Mouse (Mus musculus): ENCODE results near the gene Tex26. TPM values are rescaled to one million over a fixed set of nuclear protein-coding genes. Genes with fewer than 3 reads are reported as not detected.

Tex26 gene
- polyA plus RNA-seq, 1 experiment from 2014 or later, result 0.92 TPM

- no peaks in the 10 kb centered on the region for H3K9me3 ChIP-seq
- H3K36me3 ChIP-seq (replicated peaks), result no peaks in the 10 kb centered on the region
- peaks cover 11% of the 10 kb centered on the region for H3K4me1 ChIP-seq
- H3K27ac ChIP-seq, result peak overlapping the region; percentile 68
- H3K27me3 ChIP-seq (replicated peaks), result no peaks in the 10 kb centered on the region
- H3K4me2 ChIP-seq, result no peak overlapping the region; the same call in 1 of the 2 replicates
- H3K4me3 ChIP-seq, result no peak overlapping the region
- no peak for ATAC-seq (replicated peaks)
- no peak overlapping the region for H3K9ac ChIP-seq
- WGBS, result 49% methylated on average over 23 of the region's 23 CpGs
These were observed 64.1 kb downstream of the Tex26 start for GRCm38 (mm10) chr5:149503423-149504175.

GRCm38 (mm10) chr5:149504985-149505384, 65.5 kb downstream of the Tex26 start:
- Histone ChIP-seq H3K4me1 (peaks cover 11% of the 10 kb centered on the region), H3K27ac (no peak overlapping the region), H3K4me2 (no peak overlapping the region), H3K9ac (no peak overlapping the region), H3K4me3 (no peak overlapping the region), H3K27me3 (replicated peaks) (no peaks in the 10 kb centered on the region), H3K9me3 (no peaks in the 10 kb centered on the region), H3K36me3 (replicated peaks) (no peaks in the 10 kb centered on the region)
- 86% methylated on average over 8 of the region's 8 CpGs for WGBS
- ATAC-seq (replicated peaks), result no peak

GRCm38 (mm10) chr5:149506033-149506432, 66.6 kb downstream of the Tex26 start:
- H3K4me2 ChIP-seq, result no peak overlapping the region
- 95% methylated on average over 2 of the region's 2 CpGs for WGBS

GRCm38 (mm10) chr5:149508094-149509029, 68.9 kb downstream of the Tex26 start:
- H3K4me1 ChIP-seq, result peaks cover 10% of the 10 kb centered on the region
- no peak overlapping the region for H3K4me2 ChIP-seq
- H3K27ac ChIP-seq, result no peak overlapping the region
- no peak overlapping the region for H3K4me3 ChIP-seq
- H3K27me3 ChIP-seq (replicated peaks), result no peaks in the 10 kb centered on the region
- 82% methylated on average over 20 of the region's 20 CpGs for WGBS
- H3K9ac ChIP-seq, result no peak overlapping the region
- H3K9me3 ChIP-seq, result no peaks in the 10 kb centered on the region
- ATAC-seq (replicated peaks), result no peak
- no peaks in the 10 kb centered on the region for H3K36me3 ChIP-seq (replicated peaks)

More at GRCm38 (mm10) chr5:149506033-149506432, 66.6 kb downstream of the Tex26 start:
- Histone ChIP-seq H3K27ac (no peak overlapping the region), H3K4me3 (no peak overlapping the region), H3K27me3 (replicated peaks) (no peaks in the 10 kb centered on the region), H3K4me1 (peaks cover 11% of the 10 kb centered on the region), H3K36me3 (replicated peaks) (no peaks in the 10 kb centered on the region), H3K9ac (no peak overlapping the region), H3K9me3 (no peaks in the 10 kb centered on the region)
- ATAC-seq (replicated peaks), result no peak

- H3K4me1 ChIP-seq, result peaks cover 21% of the 10 kb centered on the region
- H3K36me3 ChIP-seq (replicated peaks), result no peaks in the 10 kb centered on the region
- no peak overlapping the region for H3K27ac ChIP-seq
- H3K27me3 ChIP-seq (replicated peaks), result no peaks in the 10 kb centered on the region
- no peaks in the 10 kb centered on the region for H3K9me3 ChIP-seq
- no peak overlapping the region for H3K9ac ChIP-seq
- WGBS, result 64% methylated on average over 13 of the region's 13 CpGs
- H3K4me2 ChIP-seq, result no peak overlapping the region
- no peak for ATAC-seq (replicated peaks)
- no peak overlapping the region for H3K4me3 ChIP-seq
These were observed 70.9 kb downstream of the Tex26 start for GRCm38 (mm10) chr5:149510323-149510722.

GRCm38 (mm10) chr5:149512695-149513094, 73.2 kb downstream of the Tex26 start:
- ATAC-seq (replicated peaks), result no peak
- Histone ChIP-seq H3K27me3 (replicated peaks) (no peaks in the 10 kb centered on the region), H3K27ac (no peak overlapping the region), H3K4me2 (no peak overlapping the region), H3K36me3 (replicated peaks) (no peaks in the 10 kb centered on the region), H3K9me3 (no peaks in the 10 kb centered on the region), H3K4me1 (peaks cover 24% of the 10 kb centered on the region), H3K9ac (no peak overlapping the region), H3K4me3 (no peak overlapping the region)
- WGBS, result 14% methylated on average over 3 of the region's 3 CpGs

- no peaks in the 10 kb centered on the region for H3K36me3 ChIP-seq (replicated peaks)
- peak overlapping the region; percentile 66 for H3K27ac ChIP-seq
- H3K4me1 ChIP-seq, result peaks cover 24% of the 10 kb centered on the region
- H3K9ac ChIP-seq, result no peak overlapping the region
- H3K4me3 ChIP-seq, result no peak overlapping the region
- H3K27me3 ChIP-seq (replicated peaks), result no peaks in the 10 kb centered on the region
- H3K4me2 ChIP-seq, result peak overlapping the region; percentile 22; the same call in 1 of the 2 replicates
- H3K9me3 ChIP-seq, result no peaks in the 10 kb centered on the region
- WGBS, result 20% methylated on average over 9 of the region's 9 CpGs
- no peak for ATAC-seq (replicated peaks)
These were observed 74.1 kb downstream of the Tex26 start for GRCm38 (mm10) chr5:149513438-149514086.

GRCm38 (mm10) chr5:149514087-149514671, 74.7 kb downstream of the Tex26 start:
- Histone ChIP-seq H3K4me3 (no peak overlapping the region), H3K9me3 (no peaks in the 10 kb centered on the region), H3K4me1 (peaks cover 24% of the 10 kb centered on the region), H3K9ac (no peak overlapping the region), H3K27me3 (replicated peaks) (no peaks in the 10 kb centered on the region), H3K36me3 (replicated peaks) (no peaks in the 10 kb centered on the region), H3K27ac (peak overlapping the region; percentile 66), H3K4me2 (peak overlapping the region; percentile 22)
- WGBS, result 11% methylated on average over 14 of the region's 14 CpGs
- ATAC-seq (replicated peaks), result peak; percentile 65

GRCm38 (mm10) chr5:149514890-149515289, 75.4 kb downstream of the Tex26 start:
- Histone ChIP-seq H3K4me2 (no peak overlapping the region), H3K9ac (no peak overlapping the region), H3K27me3 (replicated peaks) (no peaks in the 10 kb centered on the region), H3K27ac (peak overlapping the region; percentile 66), H3K4me1 (peaks cover 24% of the 10 kb centered on the region), H3K9me3 (no peaks in the 10 kb centered on the region), H3K36me3 (replicated peaks) (no peaks in the 10 kb centered on the region), H3K4me3 (no peak overlapping the region)
- 22% methylated on average over 2 of the region's 3 CpGs for WGBS
- ATAC-seq (replicated peaks), result no peak

- Histone ChIP-seq H3K9ac (no peak overlapping the region), H3K36me3 (replicated peaks) (no peaks in the 10 kb centered on the region), H3K4me1 (peaks cover 33% of the 10 kb centered on the region), H3K9me3 (no peaks in the 10 kb centered on the region), H3K4me3 (no peak overlapping the region), H3K4me2 (no peak overlapping the region), H3K27me3 (replicated peaks) (no peaks in the 10 kb centered on the region), H3K27ac (no peak overlapping the region)
- ATAC-seq (replicated peaks), result no peak
- WGBS, result 60% methylated on average over 6 of the region's 6 CpGs
These were observed 77.7 kb downstream of the Tex26 start for GRCm38 (mm10) chr5:149517116-149517515.
